Mouse (Mus musculus) myocyte (in vitro differentiated cells): ENCODE results near the gene Olfr1354.
"Not testable (repeated sequence)": the region's sequence is repeated elsewhere in the genome, so short reads cannot be mapped to it uniquely, and the experiment has no call there.

Experiments used
- CEBPB ChIP-seq: IDR thresholded peaks from 2 replicates; pipeline ENCODE4 v1.6.1; 2011; ENCODE audit warnings: mild to moderate bottlenecking, moderate library complexity; ENCODE audit not compliant: poor library complexity, insufficient read depth, severe bottlenecking
- MAX ChIP-seq: IDR thresholded peaks from one replicate; pipeline ENCODE4 v1.6.1; 2011; ENCODE audit warnings: low read depth, mild to moderate bottlenecking, control low read depth
- MYOG ChIP-seq, 3 experiments: IDR thresholded peaks; one replicate each; pipeline ENCODE4 v1.6.1; 2011; ENCODE audit warnings: control low read depth in 2 of 3, low read depth in 2 of 3, mild to moderate bottlenecking in 2 of 3; ENCODE audit not compliant: insufficient read length in 2 of 3, control insufficient read depth in 1 of 3, insufficient read depth in 1 of 3

- TF ChIP-seq MAX; CEBPB; MYOG (IDR thresholded peaks at IDR 0.05; ENCODE audit: control insufficient read depth in 1 of 3, insufficient read depth in 1 of 3, insufficient read length in 2 of 3, low read depth in 2 of 3): not testable (repeated sequence)
Observed at GRCm38 (mm10) chr10:78963009-78963408, 50.0 kb downstream of the Olfr1354 start, which contains the start of gene Olfr1353.
